Mouse (Mus musculus): Measurements from ENCODE around the gene Igf2bp1.

Gene Igf2bp1

DNA sequence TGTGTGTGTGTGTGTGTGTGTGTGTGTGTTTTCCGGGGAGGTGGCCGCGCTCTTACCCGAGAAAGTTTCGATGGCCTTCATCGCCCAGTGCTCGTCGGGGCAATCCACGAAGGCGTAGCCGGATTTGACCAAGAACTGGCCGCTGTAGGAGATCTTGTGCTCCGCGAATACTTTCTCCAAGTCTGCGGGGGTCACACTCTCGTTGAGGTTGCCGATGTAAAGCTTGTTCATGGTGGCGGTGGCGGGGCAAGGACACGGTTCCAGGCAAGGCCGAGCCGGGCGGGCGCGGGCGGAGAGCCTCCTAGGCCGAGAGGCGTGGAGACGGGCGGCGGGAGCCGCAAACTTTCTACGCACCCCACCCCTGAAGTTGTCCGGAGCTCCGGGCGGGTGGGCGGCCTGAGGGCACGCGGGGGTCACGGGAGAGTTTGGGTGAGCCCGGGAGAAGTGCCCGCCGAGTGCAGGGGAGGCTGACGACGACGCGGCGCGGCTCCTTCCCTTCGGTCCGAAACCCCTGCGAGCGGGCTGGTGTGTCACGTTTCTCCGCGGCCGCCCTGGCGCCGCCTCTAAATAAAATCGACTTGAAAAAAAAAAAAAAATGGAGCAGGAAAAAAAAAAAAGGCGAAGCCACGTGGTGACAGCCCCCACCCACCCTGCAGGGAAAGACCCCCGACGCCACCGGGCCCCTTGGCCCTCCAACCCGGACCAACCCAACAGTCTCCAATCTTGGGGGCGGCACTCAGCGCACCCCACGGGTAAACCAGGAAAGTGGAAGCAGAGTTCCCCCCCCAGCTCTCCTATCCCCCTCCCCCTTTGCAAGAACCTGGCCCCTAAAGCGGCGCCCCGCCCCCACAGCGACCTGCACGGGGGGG, at the start of gene Igf2bp1:
TSS of gene Igf2bp1 (minus strand) at position 538 of the 869 bp plus-strand sequence.
- Histone ChIP-seq H3K27me3 (ENCODE audit: control insufficient read depth, insufficient read depth, low read length, poor library complexity, severe bottlenecking) (peaks cover 14% of the 10 kb centered on the region), H3K36me3 (ENCODE audit: control insufficient read depth, insufficient read depth, low read length, poor library complexity, severe bottlenecking) (no peaks in the 10 kb centered on the region)
- peak; percentile 39 for DNase-seq (ENCODE audit: low read depth, low spot score)

DNA sequence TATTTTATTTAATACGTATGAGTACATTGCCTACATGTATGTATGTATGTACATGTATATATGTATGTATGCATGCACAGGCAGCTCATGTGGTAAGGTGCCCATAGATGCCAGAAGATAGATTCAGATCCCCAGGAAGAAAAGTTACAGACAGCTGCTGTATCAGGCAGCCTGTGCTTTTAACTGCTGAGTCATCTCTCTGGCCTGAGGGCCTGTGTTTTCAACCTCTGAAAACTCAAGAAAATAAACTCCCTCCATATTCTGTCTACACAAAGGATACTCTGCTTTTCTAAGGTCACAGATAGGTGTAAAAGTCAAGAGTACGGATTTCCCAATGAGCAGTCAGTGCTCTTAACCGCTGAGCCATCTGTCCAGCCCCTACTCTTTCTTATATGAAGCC, 45.1 kb upstream of the Igf2bp1 start:
- no peak for DNase-seq (ENCODE audit: low read depth, low spot score)
- H3K27me3 ChIP-seq (ENCODE audit: control insufficient read depth, insufficient read depth, low read length, poor library complexity, severe bottlenecking) = no peaks in the 10 kb centered on the region

DNA sequence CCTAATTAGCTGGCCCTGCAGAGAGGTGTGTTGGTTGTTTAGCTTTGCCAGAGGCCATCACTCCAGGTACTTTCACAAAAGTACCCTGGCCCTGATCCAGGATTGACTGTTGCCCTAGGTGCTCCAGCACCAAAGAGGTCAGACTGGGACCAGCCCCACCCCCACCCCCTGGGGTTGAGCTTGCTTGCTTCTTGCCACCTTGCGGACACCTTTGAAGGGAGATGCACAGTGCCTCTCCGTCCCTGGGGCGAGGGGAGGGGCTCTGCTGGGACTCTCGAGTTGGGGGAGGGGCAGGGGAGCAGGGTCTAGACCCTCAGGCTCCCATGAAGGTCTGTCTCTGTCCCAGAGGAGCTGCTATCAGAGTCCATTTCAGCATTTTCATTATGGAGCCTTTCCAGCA, 44.2 kb upstream of the Igf2bp1 start:
- peaks cover 14% of the 10 kb centered on the region for H3K36me3 ChIP-seq (ENCODE audit: control insufficient read depth, insufficient read depth, low read length, poor library complexity, severe bottlenecking)
- no peaks in the 10 kb centered on the region for H3K27me3 ChIP-seq (ENCODE audit: control insufficient read depth, insufficient read depth, low read length, poor library complexity, severe bottlenecking)
- no peak for DNase-seq (ENCODE audit: low read depth, low spot score)

More for the DNA sequence above, 45.1 kb upstream of the Igf2bp1 start:
- H3K36me3 ChIP-seq (ENCODE audit: control insufficient read depth, insufficient read depth, low read length, poor library complexity, severe bottlenecking) = peaks cover 17% of the 10 kb centered on the region

DNA sequence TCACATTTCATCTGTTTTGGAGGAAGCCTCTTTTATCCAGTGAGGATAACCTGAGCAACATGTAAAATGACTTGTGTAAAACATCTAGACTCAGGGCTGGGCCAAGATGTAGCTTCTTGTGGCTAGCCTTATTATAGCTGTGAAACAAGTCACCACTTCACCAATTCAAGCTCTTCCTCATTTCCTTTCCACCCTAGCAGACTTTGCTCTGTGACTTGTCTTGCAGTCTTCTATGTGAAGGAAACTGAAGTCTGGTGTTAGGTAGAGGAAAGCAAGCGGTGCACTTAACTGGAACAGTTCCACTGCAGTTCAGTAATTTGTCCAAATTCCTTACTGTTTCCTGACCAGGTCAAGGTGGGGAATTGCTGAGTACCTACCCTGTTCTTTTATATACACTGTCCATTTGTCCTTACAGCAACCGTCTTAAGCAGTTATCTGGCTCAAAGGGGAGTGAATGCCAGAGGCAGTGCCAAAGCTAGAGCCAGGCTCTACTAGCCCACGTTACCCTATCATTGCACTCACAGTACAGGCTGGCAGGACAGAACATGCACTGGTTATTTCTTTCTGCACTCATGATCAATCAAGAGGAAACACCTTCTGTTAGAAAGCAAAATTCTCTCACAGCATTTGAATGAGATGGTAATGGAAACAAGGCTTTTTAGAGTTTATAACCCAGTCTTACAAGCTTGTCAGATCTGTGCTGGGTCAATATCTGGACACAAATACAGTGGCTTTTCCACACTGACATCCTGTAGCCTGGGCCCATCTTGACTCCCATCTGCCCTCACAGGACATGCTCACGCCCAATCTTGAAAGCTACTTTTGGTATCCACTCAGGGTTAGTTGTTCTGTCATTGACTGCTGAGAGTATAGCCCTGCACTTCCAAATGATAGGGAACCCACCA, 42.0 kb upstream of the Igf2bp1 start:
- H3K27me3 ChIP-seq (ENCODE audit: control insufficient read depth, insufficient read depth, low read length, poor library complexity, severe bottlenecking) = no peaks in the 10 kb centered on the region
- DNase-seq (ENCODE audit: low read depth, low spot score) = peak; percentile 48
- peaks cover 18% of the 10 kb centered on the region for H3K36me3 ChIP-seq (ENCODE audit: control insufficient read depth, insufficient read depth, low read length, poor library complexity, severe bottlenecking)

DNA sequence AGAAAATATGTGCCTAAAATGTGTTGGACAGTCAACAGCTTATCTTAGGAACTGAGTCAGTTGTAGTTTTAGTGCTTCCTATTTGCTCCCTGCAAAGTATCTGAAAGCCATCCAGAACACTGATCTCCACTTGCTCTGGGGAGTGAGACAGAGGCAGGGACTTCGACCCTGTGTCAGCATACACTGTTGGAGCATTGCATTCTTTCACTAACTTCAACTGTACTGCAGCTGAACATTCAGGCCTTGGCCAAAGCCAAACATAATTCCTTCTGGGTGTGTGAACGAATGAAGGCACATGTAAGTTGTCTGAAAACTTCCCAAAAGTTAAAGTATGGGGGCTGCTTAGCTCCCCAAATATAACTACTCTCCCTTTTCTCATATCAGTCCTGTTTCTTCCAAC, 41.1 kb upstream of the Igf2bp1 start:
- Histone ChIP-seq H3K27me3 (ENCODE audit: control insufficient read depth, insufficient read depth, low read length, poor library complexity, severe bottlenecking) (no peaks in the 10 kb centered on the region), H3K36me3 (ENCODE audit: control insufficient read depth, insufficient read depth, low read length, poor library complexity, severe bottlenecking) (peaks cover 20% of the 10 kb centered on the region)
- no peak for DNase-seq (ENCODE audit: low read depth, low spot score)

DNA sequence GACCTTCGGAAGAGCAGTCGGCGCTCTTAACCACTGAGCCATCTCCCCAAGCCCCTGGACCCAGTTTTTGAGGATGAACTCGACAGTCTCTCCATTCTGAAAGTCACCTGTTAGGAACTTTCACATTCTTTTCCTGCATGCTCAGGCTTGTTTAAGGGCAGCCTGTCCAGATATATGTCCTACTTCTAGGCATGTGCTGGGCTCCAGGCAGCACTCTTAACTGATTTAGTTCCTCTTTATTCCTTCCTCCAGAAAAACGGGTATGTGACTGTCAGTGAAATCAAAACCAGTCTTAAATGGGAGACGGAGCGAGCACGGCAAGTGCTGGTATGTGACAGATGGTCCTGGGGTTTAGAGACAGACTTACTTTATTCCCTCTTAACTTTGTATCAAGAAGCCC, 40.3 kb upstream of the Igf2bp1 start:
- no peak for DNase-seq (ENCODE audit: low read depth, low spot score)
- no peaks in the 10 kb centered on the region for H3K27me3 ChIP-seq (ENCODE audit: control insufficient read depth, insufficient read depth, low read length, poor library complexity, severe bottlenecking)
- H3K36me3 ChIP-seq (ENCODE audit: control insufficient read depth, insufficient read depth, low read length, poor library complexity, severe bottlenecking) = peaks cover 18% of the 10 kb centered on the region

DNA sequence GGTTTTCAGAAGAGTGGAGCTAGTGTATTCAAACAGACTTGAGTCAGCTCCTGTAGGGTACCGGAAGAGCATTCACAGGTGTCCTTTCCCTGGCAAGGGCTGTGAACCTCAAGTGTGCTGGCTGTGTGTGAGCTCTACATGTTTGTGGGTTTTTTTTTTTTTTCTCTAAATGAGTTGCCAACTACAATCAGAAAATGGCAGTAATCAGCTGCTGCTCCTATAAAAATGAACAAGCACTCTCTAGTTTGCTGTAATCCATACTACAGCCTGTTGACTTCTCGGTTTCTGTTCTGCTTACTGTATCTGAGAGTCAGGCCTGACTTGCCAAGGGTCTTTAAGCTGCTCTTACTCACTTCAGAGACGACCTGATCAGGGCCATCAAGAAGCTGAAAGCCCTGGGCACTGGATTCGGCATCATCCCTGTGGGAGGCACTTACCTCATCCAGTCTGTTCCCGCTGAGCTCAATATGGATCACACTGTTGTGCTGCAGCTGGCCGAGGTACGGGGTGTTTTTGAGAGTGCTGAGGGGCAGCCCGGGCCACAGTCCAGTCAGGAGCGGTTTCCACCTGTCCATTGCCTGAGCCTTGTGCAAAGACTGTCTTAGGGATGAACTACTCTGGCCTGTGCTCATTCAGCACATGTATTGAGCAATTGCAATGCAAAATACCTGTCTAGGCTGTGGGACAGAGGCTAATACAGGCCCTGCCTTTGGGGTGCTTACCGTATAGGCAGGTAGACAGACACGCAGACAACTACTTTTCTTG, 39.2 kb upstream of the Igf2bp1 start:
- DNase-seq (ENCODE audit: low read depth, low spot score) = no peak
- no peaks in the 10 kb centered on the region for H3K27me3 ChIP-seq (ENCODE audit: control insufficient read depth, insufficient read depth, low read length, poor library complexity, severe bottlenecking)
- H3K36me3 ChIP-seq (ENCODE audit: control insufficient read depth, insufficient read depth, low read length, poor library complexity, severe bottlenecking) = peaks cover 16% of the 10 kb centered on the region

DNA sequence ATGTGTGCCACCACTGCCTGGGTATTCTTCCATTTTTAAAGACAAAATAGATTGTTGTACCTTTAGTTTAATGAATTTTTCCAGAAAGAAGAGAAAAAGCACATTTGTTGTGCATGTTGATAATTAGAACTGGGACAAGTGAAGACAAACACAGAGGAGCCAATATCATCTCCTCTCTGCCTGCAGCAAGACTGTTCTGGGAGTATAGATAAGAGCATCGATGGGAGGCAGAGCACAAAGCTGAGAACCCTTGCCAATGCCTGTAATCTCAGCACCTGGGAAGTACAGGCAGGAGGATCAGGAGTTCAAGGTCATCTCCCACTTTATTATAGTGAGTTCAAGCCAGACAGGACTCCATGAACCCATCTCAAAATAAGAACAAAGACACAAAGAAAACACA, 32.8 kb upstream of the Igf2bp1 start:
- Histone ChIP-seq H3K27me3 (ENCODE audit: control insufficient read depth, insufficient read depth, low read length, poor library complexity, severe bottlenecking) (no peaks in the 10 kb centered on the region), H3K36me3 (ENCODE audit: control insufficient read depth, insufficient read depth, low read length, poor library complexity, severe bottlenecking) (peaks cover 8% of the 10 kb centered on the region; the same call in 1 of the 2 replicates)
- DNase-seq (ENCODE audit: low read depth, low spot score) = no peak

DNA sequence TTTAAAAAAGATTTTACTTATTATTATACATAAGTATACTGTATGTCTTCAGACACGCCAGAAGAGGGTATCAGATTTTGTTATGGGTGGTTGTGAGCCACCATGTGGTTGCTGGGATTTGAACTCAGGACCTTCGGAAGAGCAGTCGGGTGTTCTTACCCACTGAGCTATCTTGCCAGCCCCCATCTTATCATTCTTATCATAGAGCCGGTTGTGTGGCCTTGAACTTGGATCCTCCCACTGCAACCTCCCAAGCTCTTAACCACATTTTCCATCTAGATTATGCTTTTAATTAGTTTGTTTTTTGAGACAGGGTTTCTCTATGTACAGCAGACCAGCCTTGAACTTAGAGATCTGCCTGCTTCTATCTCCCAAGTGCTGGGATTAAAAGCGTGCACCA, 31.8 kb upstream of the Igf2bp1 start:
- H3K27me3 ChIP-seq (ENCODE audit: control insufficient read depth, insufficient read depth, low read length, poor library complexity, severe bottlenecking) = no peaks in the 10 kb centered on the region
- peaks cover under 1% of the 10 kb centered on the region; the same call in 1 of the 2 replicates for H3K36me3 ChIP-seq (ENCODE audit: control insufficient read depth, insufficient read depth, low read length, poor library complexity, severe bottlenecking)
- no peak for DNase-seq (ENCODE audit: low read depth, low spot score)

DNA sequence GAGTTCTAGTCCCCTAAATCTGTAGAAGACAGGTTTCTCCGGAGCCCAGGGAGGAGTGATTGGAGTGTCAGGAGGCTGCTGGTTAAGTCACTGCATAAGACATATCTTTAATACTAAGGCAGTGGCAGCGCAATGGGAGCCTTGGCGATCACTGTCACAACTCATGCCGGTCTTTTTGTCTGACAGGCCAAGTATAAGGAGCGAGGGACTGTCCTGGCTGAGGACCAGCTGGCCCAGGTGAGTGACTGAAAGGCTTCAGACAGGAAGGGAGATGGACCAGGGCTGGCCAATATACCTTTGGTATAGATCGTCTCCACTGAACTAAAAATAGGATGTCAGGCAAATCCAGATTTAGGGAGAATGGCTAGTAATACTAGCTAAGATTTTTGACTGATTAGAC, 29.4 kb upstream of the Igf2bp1 start:
- no peaks in the 10 kb centered on the region for H3K36me3 ChIP-seq (ENCODE audit: control insufficient read depth, insufficient read depth, low read length, poor library complexity, severe bottlenecking)
- no peak for DNase-seq (ENCODE audit: low read depth, low spot score)
- no peaks in the 10 kb centered on the region for H3K27me3 ChIP-seq (ENCODE audit: control insufficient read depth, insufficient read depth, low read length, poor library complexity, severe bottlenecking)

DNA sequence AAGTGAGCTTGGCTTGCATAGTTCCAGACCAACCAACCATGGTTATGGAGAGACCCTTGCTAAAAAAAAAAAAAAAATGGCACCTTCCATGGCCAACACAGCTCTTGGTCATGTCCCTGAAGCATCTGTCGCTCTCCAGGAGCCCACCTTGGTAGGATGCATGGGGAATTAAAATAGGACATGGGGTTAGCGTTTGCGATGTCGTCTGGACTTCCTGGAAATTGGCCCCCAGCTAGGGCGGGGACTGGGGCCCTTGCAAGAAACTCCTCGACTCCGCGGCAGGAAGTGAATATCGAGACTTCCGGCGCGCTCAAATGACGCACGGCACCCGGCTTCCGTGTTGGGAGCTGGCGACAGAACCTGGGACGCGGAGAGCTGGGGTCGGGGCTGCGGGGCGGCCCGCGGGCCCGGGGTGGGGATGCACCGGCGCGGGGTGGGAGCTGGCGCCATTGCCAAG, 28.9 kb upstream of the Igf2bp1 start, which contains the start of gene Snf8:
TSS of gene Snf8 (plus strand) at position 290 of the 457 bp plus-strand sequence.
- no peaks in the 10 kb centered on the region for H3K27me3 ChIP-seq (ENCODE audit: control insufficient read depth, insufficient read depth, low read length, poor library complexity, severe bottlenecking)
- no peaks in the 10 kb centered on the region for H3K36me3 ChIP-seq (ENCODE audit: control insufficient read depth, insufficient read depth, low read length, poor library complexity, severe bottlenecking)
- peak; percentile 93 for DNase-seq (ENCODE audit: low read depth, low spot score)

DNA sequence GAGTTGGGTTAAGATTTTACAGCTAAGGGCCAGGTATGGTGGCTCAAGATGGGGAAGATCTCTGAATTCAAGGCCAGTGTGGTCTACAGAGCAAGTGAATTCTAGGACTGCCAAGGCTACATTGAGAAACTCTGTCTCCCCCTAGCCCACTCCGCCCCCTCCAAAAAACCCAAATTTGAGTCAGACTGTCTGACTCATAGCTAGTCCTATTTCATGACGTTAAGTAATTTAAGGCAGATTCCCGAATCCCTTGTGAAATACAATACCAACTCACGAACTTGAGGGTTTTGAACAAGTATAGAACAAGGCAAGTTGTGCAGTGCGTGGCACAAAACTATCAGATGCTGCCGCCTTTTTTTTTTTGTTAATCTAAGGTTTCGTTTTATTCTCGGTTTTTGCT, 28.4 kb upstream of the Igf2bp1 start:
- Histone ChIP-seq H3K36me3 (ENCODE audit: control insufficient read depth, insufficient read depth, low read length, poor library complexity, severe bottlenecking) (no peaks in the 10 kb centered on the region), H3K27me3 (ENCODE audit: control insufficient read depth, insufficient read depth, low read length, poor library complexity, severe bottlenecking) (no peaks in the 10 kb centered on the region)
- DNase-seq (ENCODE audit: low read depth, low spot score) = no peak

DNA sequence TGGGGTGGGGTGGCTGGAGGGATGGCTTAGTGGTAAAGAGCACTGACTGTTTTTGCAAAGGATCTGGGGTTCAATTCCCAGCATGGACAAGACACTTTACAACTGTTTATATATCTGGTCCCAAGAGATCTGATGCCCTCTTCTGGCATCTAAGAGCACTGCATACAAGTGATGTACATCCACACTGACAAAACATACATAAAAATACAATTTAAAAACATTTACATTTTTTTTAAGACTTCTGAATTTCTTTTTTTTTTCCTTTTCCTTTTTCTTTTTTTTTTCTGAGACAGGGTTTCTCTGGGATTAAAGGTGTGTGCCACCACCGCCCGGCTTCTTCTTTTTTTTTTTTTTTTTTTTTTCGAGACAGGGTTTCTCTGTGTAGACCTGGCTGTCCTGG, 27.5 kb upstream of the Igf2bp1 start:
- no peaks in the 10 kb centered on the region for H3K27me3 ChIP-seq (ENCODE audit: control insufficient read depth, insufficient read depth, low read length, poor library complexity, severe bottlenecking)
- no peaks in the 10 kb centered on the region for H3K36me3 ChIP-seq (ENCODE audit: control insufficient read depth, insufficient read depth, low read length, poor library complexity, severe bottlenecking)
- DNase-seq (ENCODE audit: low read depth, low spot score) = peak; percentile 31

DNA sequence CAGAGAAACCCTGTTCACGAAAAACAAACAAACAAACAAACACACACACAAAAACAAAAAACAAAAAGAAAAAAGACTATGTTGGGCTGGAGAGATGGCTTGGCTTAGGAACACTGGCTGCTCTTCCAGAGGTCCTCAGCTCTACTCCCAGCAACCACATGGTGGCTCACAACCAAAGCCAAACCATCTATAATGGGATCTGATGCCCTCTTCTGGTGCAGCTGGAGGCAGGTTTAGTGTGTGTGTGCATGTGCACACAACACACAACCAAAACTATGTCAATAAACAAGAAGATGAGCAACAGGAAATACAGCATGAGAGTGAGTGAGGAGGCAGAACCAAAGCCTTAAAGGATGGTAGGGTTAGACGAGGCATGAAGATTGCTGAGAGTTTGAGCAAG, 26.0 kb upstream of the Igf2bp1 start:
- no peak for DNase-seq (ENCODE audit: low read depth, low spot score)
- Histone ChIP-seq H3K27me3 (ENCODE audit: control insufficient read depth, insufficient read depth, low read length, poor library complexity, severe bottlenecking) (no peaks in the 10 kb centered on the region), H3K36me3 (ENCODE audit: control insufficient read depth, insufficient read depth, low read length, poor library complexity, severe bottlenecking) (no peaks in the 10 kb centered on the region)
